Mouse (Mus musculus) adrenal gland, adult 18-20 months (tissue): Measurements from ENCODE around the gene Pitx3. TPM values are rescaled to one million over a fixed set of nuclear protein-coding genes. Genes with fewer than 3 reads are reported as not detected.

Source experiments
- total RNA-seq, 2 experiments: library from RNA; stranded (reverse); gene quantifications; 1 replicate in 1 of 2; 2 replicates in 1 of 2; pipeline ENCODE4 v1.2.3; 2021

The Pitx3 gene
- total RNA-seq, 2 experiments from 2014 or later = not detected

Other genes with a start within 250 kb of the Pitx3 start
- gene Armh3, start 149.8 kb downstream of the Pitx3 start, total RNA-seq = 10 to 100 TPM; 12.0 to 12.3 TPM
- 10 to 100 TPM in 1 of 2 experiments, 1 to 10 TPM in 1; 9.8 to 15.1 TPM for gene Hps6, start 144.8 kb downstream of the Pitx3 start, total RNA-seq
- gene Pprc1, start 103.4 kb downstream of the Pitx3 start, total RNA-seq = 10 to 100 TPM; 39.8 to 40.9 TPM
- 10 to 100 TPM; 53.0 to 59.4 TPM for gene Ldb1, start 103.1 kb downstream of the Pitx3 start, total RNA-seq
- gene Nolc1, start 72.5 kb downstream of the Pitx3 start, total RNA-seq = 10 to 100 TPM; 52.2 to 61.8 TPM
- 10 to 100 TPM; 84.8 to 94.1 TPM for gene Elovl3, start 16.4 kb downstream of the Pitx3 start, total RNA-seq
- 10 to 100 TPM; 67.8 to 82.5 TPM for gene Gbf1, start 4.2 kb upstream of the Pitx3 start, total RNA-seq
- 10 to 100 TPM; 40.4 to 42.8 TPM for gene Nfkb2, start 156.0 kb upstream of the Pitx3 start, total RNA-seq
- gene Psd, start 178.8 kb upstream of the Pitx3 start, total RNA-seq = 1 to 10 TPM; 7.5 to 9.2 TPM
- gene Fbxl15, start 179.9 kb upstream of the Pitx3 start, total RNA-seq = 10 to 100 TPM in 1 of 2 experiments, 1 to 10 TPM in 1; 8.8 to 10.3 TPM
- gene Cuedc2, start 190.4 kb upstream of the Pitx3 start, total RNA-seq = 10 to 100 TPM; 72.1 to 77.9 TPM
- gene Mfsd13a, start 192.8 kb upstream of the Pitx3 start, total RNA-seq = 1 to 10 TPM; 9.3 to 9.4 TPM
- 1 to 10 TPM; 1.2 TPM for gene 2310034G01Rik, start 202.0 kb upstream of the Pitx3 start, total RNA-seq
- 100 to 1,000 TPM; 121 to 122 TPM for gene Actr1a, start 247.4 kb upstream of the Pitx3 start, total RNA-seq
- gene Sufu, start 248.6 kb upstream of the Pitx3 start, total RNA-seq = 10 to 100 TPM; 17.9 to 20.3 TPM